Mouse (Mus musculus) retina, adult 2 months (tissue): ENCODE measurements around the gene Spr.
"Not testable (repeated sequence)": the region's sequence is repeated elsewhere in the genome, so short reads cannot be mapped to it uniquely, and the experiment has no call there.

ENCODE experiments used
- DNase-seq: peaks from one replicate; pipeline ENCODE4 v3.0.0-alpha.2; 2012; ENCODE audit warnings: low read depth, low spot score

Gene Spr

DNA sequence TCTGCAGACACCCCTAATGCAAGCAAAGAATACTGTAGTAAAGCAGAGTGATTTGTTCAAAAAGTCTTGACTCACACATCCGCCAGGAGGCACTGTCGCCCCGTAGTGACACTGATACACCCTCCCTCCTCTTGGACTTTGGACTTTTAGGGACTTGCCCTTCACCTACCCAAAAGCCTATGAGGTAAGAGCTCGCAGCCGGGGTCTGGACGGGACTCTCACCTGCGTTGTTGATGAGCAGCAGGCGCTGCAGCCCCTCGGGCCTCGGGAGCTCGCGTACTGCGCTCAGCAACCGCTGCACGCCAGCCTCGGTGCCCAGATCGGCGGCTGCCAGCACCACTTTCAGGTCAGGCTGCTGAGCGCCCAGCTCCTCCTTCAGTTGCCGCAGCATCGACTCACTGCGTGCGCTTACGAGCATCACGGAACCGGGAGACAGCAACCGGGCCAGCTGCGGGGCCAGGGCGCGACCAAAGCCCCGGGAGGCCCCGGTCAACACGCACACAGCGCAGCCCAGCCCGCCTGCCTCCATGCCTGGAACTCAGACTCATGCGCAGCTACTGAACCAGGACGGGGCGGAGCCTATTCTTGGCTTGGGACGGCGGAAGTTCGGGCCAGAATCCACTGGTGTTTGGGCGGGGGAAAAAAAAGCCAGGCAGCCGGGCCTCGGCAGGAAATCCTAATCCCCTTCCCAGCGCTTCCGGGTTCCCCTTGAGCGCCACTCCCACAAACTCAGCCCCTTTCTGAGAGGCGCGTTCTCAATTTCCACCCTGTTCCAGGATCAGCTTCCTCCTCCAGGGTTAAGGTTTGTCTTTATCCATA is at the start of gene Spr:
Gene Spr, minus strand, starts transcription at position 550 of the 819 bp plus-strand sequence.
- peak; percentile 68 for DNase-seq

DNA sequence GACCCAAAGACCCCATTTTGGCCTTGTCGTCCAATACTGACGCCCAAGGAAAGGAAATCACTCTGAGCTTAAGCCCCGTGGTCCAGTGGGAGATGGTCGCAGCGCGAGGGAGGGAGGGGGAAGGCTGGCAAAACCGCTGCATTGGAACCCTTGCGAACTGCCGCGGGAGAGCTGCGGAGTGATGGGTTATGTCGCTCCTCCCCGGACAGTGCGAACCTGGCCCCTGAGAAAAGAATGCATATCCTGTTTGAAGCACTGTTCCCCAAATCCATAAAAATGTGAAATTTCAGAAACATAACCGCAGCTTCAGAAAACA is 49.1 kb upstream of the Spr start:
- DNase-seq = no peak

- no peak for DNase-seq
Observed at GRCm38 (mm10) chr6:85186033-85186743, 48.6 kb upstream of the Spr start.

- no peak for DNase-seq
Observed at GRCm38 (mm10) chr6:85183951-85184350, 46.4 kb upstream of the Spr start.

DNA sequence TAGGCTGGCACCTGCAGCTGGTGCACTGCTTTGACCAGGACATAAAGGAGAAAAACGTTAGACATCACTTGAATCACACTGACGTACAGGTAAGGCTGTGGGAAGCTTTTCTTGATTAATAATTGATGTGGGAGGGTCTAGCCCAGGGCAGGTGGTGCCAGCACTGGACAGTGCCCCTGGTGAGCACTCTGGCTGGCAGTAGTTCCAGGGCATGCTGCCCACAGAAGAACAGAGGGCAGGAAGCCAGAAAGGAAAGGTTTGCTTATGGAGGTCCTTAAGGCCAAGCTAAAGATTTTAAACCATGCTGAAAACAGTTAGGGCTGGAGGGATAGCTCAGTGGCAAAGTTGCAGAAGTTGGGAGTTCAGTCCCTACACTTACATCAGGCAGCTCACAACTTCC is 42.5 kb upstream of the Spr start:
- no peak for DNase-seq

GRCm38 (mm10) chr6:85179569-85179968 is 42.0 kb upstream of the Spr start:
- DNase-seq = no peak

- no peak for DNase-seq
Observed at GRCm38 (mm10) chr6:85165440-85165921, 27.9 kb upstream of the Spr start.

GRCm38 (mm10) chr6:85160201-85160923 is 22.8 kb upstream of the Spr start:
- DNase-seq = peak; percentile 33

- not testable (repeated sequence) for DNase-seq
Observed at GRCm38 (mm10) chr6:85159092-85159760, 21.7 kb upstream of the Spr start.

DNA sequence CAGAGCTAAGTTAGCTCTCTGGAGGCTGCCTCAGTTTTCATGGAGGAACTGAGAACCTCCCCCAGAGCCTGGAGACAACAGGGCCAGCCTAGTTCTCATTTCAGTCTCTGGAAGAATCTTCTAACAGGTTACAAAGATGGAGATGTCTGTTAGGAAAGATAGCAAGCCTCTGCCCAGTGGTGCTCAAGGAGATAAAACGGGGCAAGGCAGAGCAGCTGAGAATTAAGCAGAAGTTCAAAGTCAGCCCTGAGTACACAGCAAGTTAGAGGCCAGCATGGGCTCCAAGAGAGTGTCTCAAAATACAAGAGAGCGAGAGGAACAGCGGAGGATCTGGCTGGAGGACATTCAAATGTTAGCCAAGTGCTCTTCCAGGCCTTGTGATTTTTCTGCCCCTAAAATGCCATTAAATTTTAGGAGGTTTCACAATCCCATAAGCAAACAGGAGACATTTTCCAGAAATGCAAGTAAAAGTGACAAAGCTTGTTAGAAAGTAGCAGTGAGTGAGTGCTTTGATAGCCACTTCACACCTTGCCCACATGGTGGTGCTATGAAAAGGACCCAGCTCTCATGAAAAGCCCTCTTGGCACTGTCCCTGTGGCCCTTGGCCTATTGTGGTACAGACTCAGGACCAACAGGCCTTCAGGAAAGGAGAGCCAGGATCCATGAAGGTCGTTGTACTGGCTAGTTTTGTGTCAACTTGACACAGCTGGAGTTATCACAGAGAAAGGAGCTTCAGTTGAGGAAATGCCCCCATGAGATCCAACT is 20.7 kb upstream of the Spr start:
- not testable (repeated sequence) for DNase-seq

GRCm38 (mm10) chr6:85156551-85156950 is 19.0 kb upstream of the Spr start:
- not testable (repeated sequence) for DNase-seq

DNA sequence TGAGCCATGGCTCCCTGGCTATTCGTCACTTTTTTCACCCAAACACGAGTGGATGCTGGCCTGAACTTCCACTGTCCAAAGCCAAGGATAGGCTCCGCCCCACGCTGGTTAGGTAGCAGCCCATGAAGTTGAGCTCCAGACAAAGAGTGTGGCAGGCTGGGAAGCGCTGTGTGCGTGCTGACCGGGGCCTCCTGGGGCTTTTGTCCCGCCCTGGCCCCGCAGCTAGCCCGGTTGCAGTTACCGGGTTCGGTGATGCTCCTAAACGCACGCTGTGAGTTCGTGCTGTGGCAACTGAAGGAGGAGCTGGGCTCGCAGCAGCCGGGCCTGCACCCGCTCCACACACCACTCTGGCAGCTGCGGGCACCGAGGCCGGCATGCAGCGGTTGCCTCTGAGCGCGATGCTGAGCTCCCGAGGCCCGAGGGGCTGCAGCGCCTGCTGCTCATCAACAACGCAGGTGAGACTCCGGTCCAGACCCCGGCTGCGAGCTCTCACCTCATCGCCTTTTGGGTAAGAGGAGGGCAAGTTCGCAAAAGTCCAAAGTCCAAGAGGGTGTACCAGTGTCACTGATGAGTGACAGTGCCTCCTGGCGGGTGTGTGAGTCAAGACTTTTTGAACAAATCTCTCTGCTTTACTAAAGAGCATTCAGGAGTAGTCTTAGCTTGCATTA is 17.4 kb upstream of the Spr start:
- DNase-seq = no peak

DNA sequence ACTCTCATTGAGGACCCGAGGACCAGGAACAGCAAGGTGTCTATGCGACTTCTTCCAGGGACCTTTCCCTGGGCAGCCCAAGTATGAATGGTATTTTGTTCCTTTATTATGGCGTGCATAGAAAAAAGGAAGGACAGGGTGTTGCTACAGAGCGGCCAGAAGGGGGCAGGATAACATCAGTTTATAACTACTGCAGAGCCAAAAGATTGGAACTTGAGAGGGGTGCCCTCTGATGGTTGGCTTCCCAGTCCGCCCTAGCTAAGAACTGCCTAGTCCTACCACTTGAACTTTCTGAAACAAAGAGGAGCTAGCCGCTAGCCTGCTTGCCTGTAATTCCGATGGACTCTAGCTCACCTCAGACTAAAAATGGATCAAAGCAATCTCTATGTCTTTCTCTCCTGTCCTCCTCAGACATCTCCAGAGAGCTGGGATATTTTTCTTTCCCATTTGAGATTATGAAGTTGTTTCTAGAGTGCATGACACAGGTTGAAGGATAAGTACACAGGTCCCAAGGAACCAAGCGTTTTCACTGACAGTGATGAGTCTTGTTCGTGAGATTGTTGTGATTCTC is 16.5 kb upstream of the Spr start:
- peak; percentile 44 for DNase-seq

DNA sequence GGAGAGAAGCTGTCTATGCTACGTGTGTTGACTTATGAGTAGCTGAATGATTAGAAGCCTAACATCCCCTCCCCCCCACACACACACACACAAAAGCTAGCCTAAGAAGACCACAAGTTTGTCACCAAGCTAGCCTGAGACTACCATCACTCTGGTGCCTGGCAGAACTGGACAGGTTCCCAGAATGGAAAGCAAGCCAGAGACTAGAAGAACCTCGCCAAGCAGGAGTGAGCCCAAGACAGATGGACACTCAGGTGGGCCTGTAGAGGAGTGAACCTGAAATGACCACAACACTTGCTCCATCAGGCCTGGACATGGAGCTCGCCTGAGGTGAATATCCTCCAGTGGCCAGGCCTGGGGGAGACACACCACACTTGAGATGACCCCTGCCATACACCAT is 12.8 kb upstream of the Spr start:
- DNase-seq = no peak

GRCm38 (mm10) chr6:85147636-85148035 is 10.1 kb upstream of the Spr start:
- no peak for DNase-seq

GRCm38 (mm10) chr6:85144466-85144865 is 6.9 kb upstream of the Spr start:
- no peak for DNase-seq

- DNase-seq = not testable (repeated sequence)
Observed at GRCm38 (mm10) chr6:85141013-85141412, 3.4 kb upstream of the Spr start.

- DNase-seq = no peak
Observed at GRCm38 (mm10) chr6:85139534-85139933, 2.0 kb upstream of the Spr start.

- DNase-seq = not testable (repeated sequence)
Observed at GRCm38 (mm10) chr6:85136784-85137183, 782 bp downstream of the Spr start.

- not testable (repeated sequence) for DNase-seq
Observed at GRCm38 (mm10) chr6:85132794-85133193, 4.8 kb downstream of the Spr start.
